Mouse (Mus musculus): ENCODE data around the gene H2afy2. TPM values are rescaled to one million over a fixed set of nuclear protein-coding genes. Genes with fewer than 3 reads are reported as not detected.

H2afy2 gene
- polyA plus RNA-seq, 1 experiment from 2014 or later, result 202 TPM

GRCm38 (mm10) chr10:61720331-61720730, 63.6 kb downstream of the H2afy2 start:
- Histone ChIP-seq H3K27ac (no peak overlapping the region), H3K9ac (no peak overlapping the region), H3K4me3 (replicated peaks; ENCODE audit: low read length) (no peak overlapping the region), H3K4me2 (replicated peaks) (no peak overlapping the region), H3K9me3 (ENCODE audit: control insufficient read depth, low read length) (no peaks in the 10 kb centered on the region), H3K36me3 (replicated peaks; ENCODE audit: control insufficient read depth, insufficient read depth) (no peaks in the 10 kb centered on the region), H3K4me1 (replicated peaks; ENCODE audit: control insufficient read depth, insufficient read depth, low read length) (no peaks in the 10 kb centered on the region), H3K27me3 (ENCODE audit: control insufficient read depth, insufficient read depth, low read length) (peaks cover 4% of the 10 kb centered on the region; the same call in 1 of the 2 replicates)
- DNase-seq (ENCODE audit: low spot score) (no peak), ATAC-seq (ENCODE audit: low FRiP score) (no peak)
- 85% methylated on average over 7 of the region's 7 CpGs for WGBS

- WGBS, result 91% methylated on average over 12 of the region's 12 CpGs
- H3K9me3 ChIP-seq (ENCODE audit: control insufficient read depth, low read length), result no peaks in the 10 kb centered on the region
- no peak overlapping the region for H3K9ac ChIP-seq
- ATAC-seq (ENCODE audit: low FRiP score), result no peak
- peaks cover 4% of the 10 kb centered on the region; the same call in 1 of the 2 replicates for H3K27me3 ChIP-seq (ENCODE audit: control insufficient read depth, insufficient read depth, low read length)
- no peak overlapping the region for H3K4me2 ChIP-seq (replicated peaks)
- no peak overlapping the region for H3K27ac ChIP-seq
- DNase-seq (ENCODE audit: low spot score), result no peak
- H3K4me1 ChIP-seq (replicated peaks; ENCODE audit: control insufficient read depth, insufficient read depth, low read length), result no peaks in the 10 kb centered on the region
- no peaks in the 10 kb centered on the region for H3K36me3 ChIP-seq (replicated peaks; ENCODE audit: control insufficient read depth, insufficient read depth)
- H3K4me3 ChIP-seq (replicated peaks; ENCODE audit: low read length), result no peak overlapping the region
Observed at GRCm38 (mm10) chr10:61717406-61718296, 66.3 kb downstream of the H2afy2 start.

- H3K36me3 ChIP-seq (replicated peaks; ENCODE audit: control insufficient read depth, insufficient read depth), result no peaks in the 10 kb centered on the region
- H3K4me1 ChIP-seq (replicated peaks; ENCODE audit: control insufficient read depth, insufficient read depth, low read length), result no peaks in the 10 kb centered on the region
- H3K4me3 ChIP-seq (replicated peaks; ENCODE audit: low read length), result 0 out of 2 replicates have a peak overlapping the region, but pooled peaks have one; percentile 44
- H3K9me3 ChIP-seq (ENCODE audit: control insufficient read depth, low read length), result no peaks in the 10 kb centered on the region
- no peak for DNase-seq (ENCODE audit: low spot score)
- H3K9ac ChIP-seq, result no peak overlapping the region
- ATAC-seq (ENCODE audit: low FRiP score), result peak; percentile 17; the same call in 1 of the 2 replicates
- WGBS, result 69% methylated on average over 7 of the region's 7 CpGs
- H3K4me2 ChIP-seq (replicated peaks), result peak overlapping the region; percentile 66; the same call in 1 of the 2 replicates
- peaks cover 4% of the 10 kb centered on the region; the same call in 1 of the 2 replicates for H3K27me3 ChIP-seq (ENCODE audit: control insufficient read depth, insufficient read depth, low read length)
- H3K27ac ChIP-seq, result no peak overlapping the region
Observed at GRCm38 (mm10) chr10:61715996-61716864, 67.7 kb downstream of the H2afy2 start.

GRCm38 (mm10) chr10:61715462-61715837, 68.5 kb downstream of the H2afy2 start:
- 3% methylated on average over 11 of the region's 11 CpGs for WGBS

GRCm38 (mm10) chr10:61714771-61715461, 69.0 kb downstream of the H2afy2 start, which contains the start of gene Aifm2:
Gene Aifm2, plus strand, starts transcription at chr10:61715263.
- Histone ChIP-seq H3K9ac (peak within 1 kb of the TSS; percentile 48), H3K4me1 (replicated peaks; ENCODE audit: control insufficient read depth, insufficient read depth, low read length) (no peaks in the 10 kb centered on the region), H3K4me3 (replicated peaks; ENCODE audit: low read length) (peak within 1 kb of the TSS; percentile 44), H3K36me3 (replicated peaks; ENCODE audit: control insufficient read depth, insufficient read depth) (no peaks in the 10 kb centered on the region), H3K27ac (no peak within 1 kb of the TSS), H3K4me2 (replicated peaks) (peak within 1 kb of the TSS; percentile 66), H3K9me3 (ENCODE audit: control insufficient read depth, low read length) (no peaks in the 10 kb centered on the region), H3K27me3 (ENCODE audit: control insufficient read depth, insufficient read depth, low read length) (peaks cover 4% of the 10 kb centered on the region; the same call in 1 of the 2 replicates)
- 14% methylated on average over 33 of the region's 36 CpGs for WGBS
- peak; percentile 62; the same call in 1 of the 2 replicates for ATAC-seq (ENCODE audit: low FRiP score)
- DNase-seq (ENCODE audit: low spot score), result peak; percentile 34

More at GRCm38 (mm10) chr10:61715462-61715837, 68.5 kb downstream of the H2afy2 start:
- H3K4me2 ChIP-seq (replicated peaks), result peak overlapping the region; percentile 66
- peak; percentile 65; the same call in 1 of the 2 replicates for ATAC-seq (ENCODE audit: low FRiP score)
- H3K9me3 ChIP-seq (ENCODE audit: control insufficient read depth, low read length), result no peaks in the 10 kb centered on the region
- H3K9ac ChIP-seq, result peak overlapping the region; percentile 48
- DNase-seq (ENCODE audit: low spot score), result no peak
- H3K4me3 ChIP-seq (replicated peaks; ENCODE audit: low read length), result peak overlapping the region; percentile 44
- H3K27ac ChIP-seq, result no peak overlapping the region
- peaks cover 4% of the 10 kb centered on the region; the same call in 1 of the 2 replicates for H3K27me3 ChIP-seq (ENCODE audit: control insufficient read depth, insufficient read depth, low read length)
- no peaks in the 10 kb centered on the region for H3K36me3 ChIP-seq (replicated peaks; ENCODE audit: control insufficient read depth, insufficient read depth)
- H3K4me1 ChIP-seq (replicated peaks; ENCODE audit: control insufficient read depth, insufficient read depth, low read length), result no peaks in the 10 kb centered on the region

- no peak for ATAC-seq (ENCODE audit: low FRiP score)
- H3K27ac ChIP-seq, result no peak overlapping the region
- peaks cover 4% of the 10 kb centered on the region; the same call in 1 of the 2 replicates for H3K27me3 ChIP-seq (ENCODE audit: control insufficient read depth, insufficient read depth, low read length)
- WGBS, result 92% methylated on average over 4 of the region's 4 CpGs
- H3K4me2 ChIP-seq (replicated peaks), result no peak overlapping the region
- no peaks in the 10 kb centered on the region for H3K4me1 ChIP-seq (replicated peaks; ENCODE audit: control insufficient read depth, insufficient read depth, low read length)
- no peaks in the 10 kb centered on the region for H3K9me3 ChIP-seq (ENCODE audit: control insufficient read depth, low read length)
- no peak for DNase-seq (ENCODE audit: low spot score)
- no peak overlapping the region for H3K4me3 ChIP-seq (replicated peaks; ENCODE audit: low read length)
- H3K36me3 ChIP-seq (replicated peaks; ENCODE audit: control insufficient read depth, insufficient read depth), result no peaks in the 10 kb centered on the region
- H3K9ac ChIP-seq, result no peak overlapping the region
Observed at GRCm38 (mm10) chr10:61714146-61714545, 69.8 kb downstream of the H2afy2 start.

GRCm38 (mm10) chr10:61713601-61714000, 70.3 kb downstream of the H2afy2 start:
- Histone ChIP-seq H3K4me2 (replicated peaks) (no peak overlapping the region), H3K9ac (no peak overlapping the region), H3K9me3 (ENCODE audit: control insufficient read depth, low read length) (no peaks in the 10 kb centered on the region), H3K36me3 (replicated peaks; ENCODE audit: control insufficient read depth, insufficient read depth) (no peaks in the 10 kb centered on the region), H3K4me3 (replicated peaks; ENCODE audit: low read length) (no peak overlapping the region), H3K4me1 (replicated peaks; ENCODE audit: control insufficient read depth, insufficient read depth, low read length) (no peaks in the 10 kb centered on the region), H3K27ac (no peak overlapping the region), H3K27me3 (ENCODE audit: control insufficient read depth, insufficient read depth, low read length) (peaks cover 4% of the 10 kb centered on the region; the same call in 1 of the 2 replicates)
- ATAC-seq (ENCODE audit: low FRiP score) (no peak), DNase-seq (ENCODE audit: low spot score) (no peak)
- 77% methylated on average over 3 of the region's 3 CpGs for WGBS

GRCm38 (mm10) chr10:61706412-61707375, 77.3 kb downstream of the H2afy2 start:
- ATAC-seq (ENCODE audit: low FRiP score) (no peak), DNase-seq (ENCODE audit: low spot score) (no peak)
- Histone ChIP-seq H3K27me3 (ENCODE audit: control insufficient read depth, insufficient read depth, low read length) (no peaks in the 10 kb centered on the region), H3K36me3 (replicated peaks; ENCODE audit: control insufficient read depth, insufficient read depth) (peaks cover 14% of the 10 kb centered on the region), H3K9me3 (ENCODE audit: control insufficient read depth, low read length) (no peaks in the 10 kb centered on the region), H3K27ac (no peak overlapping the region), H3K4me3 (replicated peaks; ENCODE audit: low read length) (no peak overlapping the region), H3K4me1 (replicated peaks; ENCODE audit: control insufficient read depth, insufficient read depth, low read length) (no peaks in the 10 kb centered on the region), H3K9ac (no peak overlapping the region), H3K4me2 (replicated peaks) (no peak overlapping the region)
- 77% methylated on average over 6 of the region's 6 CpGs for WGBS

Measured in hindbrain, embryonic 14.5 days (tissue).